Mouse (Mus musculus): ENCODE results near the gene Nup210. TPM values are rescaled to one million over a fixed set of nuclear protein-coding genes. Genes with fewer than 3 reads are reported as not detected.

Gene Nup210
- polyA plus RNA-seq, 1 experiment from 2014 or later: 12.5 TPM

DNA sequence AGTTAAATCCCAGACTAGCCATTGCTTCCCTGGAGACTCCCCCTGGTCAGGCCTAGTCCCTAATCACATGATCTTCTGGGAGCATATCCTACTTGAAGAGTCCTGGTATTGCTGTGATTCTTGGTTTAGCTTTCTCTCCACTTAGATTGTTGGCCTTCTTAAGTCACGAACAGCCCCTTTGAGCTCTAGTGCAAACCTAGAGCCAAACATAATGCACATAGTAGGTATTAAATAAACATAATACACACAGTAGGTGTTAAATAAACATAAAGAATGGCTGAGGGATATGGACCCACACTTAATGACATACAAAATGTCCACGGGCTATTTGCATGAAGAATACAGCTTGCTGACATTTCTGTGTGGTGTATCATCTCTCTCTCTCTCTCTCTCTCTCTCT, 112.5 kb downstream of the Nup210 start:
- Histone ChIP-seq H3K27ac (replicated peaks) (no peak overlapping the region), H3K4me1 (replicated peaks) (peaks cover 22% of the 10 kb centered on the region), H3K27me3 (no peaks in the 10 kb centered on the region), H3K9me3 (no peaks in the 10 kb centered on the region), H3K36me3 (no peaks in the 10 kb centered on the region), H3K4me3 (no peak overlapping the region), H3K4me2 (no peak overlapping the region), H3K9ac (no peak overlapping the region)
- no peak for ATAC-seq (ENCODE audit: low read depth)
- 87% methylated on average over 2 of the region's 2 CpGs for WGBS

- no peaks in the 10 kb centered on the region for H3K36me3 ChIP-seq
- no peak overlapping the region for H3K9ac ChIP-seq
- H3K27me3 ChIP-seq: no peaks in the 10 kb centered on the region
- 46% methylated on average over 3 of the region's 3 CpGs for WGBS
- no peaks in the 10 kb centered on the region for H3K9me3 ChIP-seq
- ATAC-seq (ENCODE audit: low read depth): no peak
- no peak overlapping the region for H3K4me2 ChIP-seq
- peaks cover 22% of the 10 kb centered on the region for H3K4me1 ChIP-seq (replicated peaks)
- H3K4me3 ChIP-seq: no peak overlapping the region
- H3K27ac ChIP-seq (replicated peaks): no peak overlapping the region
Measured at GRCm38 (mm10) chr6:91003310-91003995, 113.2 kb downstream of the Nup210 start.

GRCm38 (mm10) chr6:91001566-91001965, 115.1 kb downstream of the Nup210 start:
- H3K4me3 ChIP-seq: no peak overlapping the region
- ATAC-seq (ENCODE audit: low read depth): no peak
- H3K4me1 ChIP-seq (replicated peaks): peaks cover 22% of the 10 kb centered on the region
- 39% methylated on average over 7 of the region's 7 CpGs for WGBS
- no peak overlapping the region for H3K9ac ChIP-seq
- H3K36me3 ChIP-seq: no peaks in the 10 kb centered on the region
- H3K27me3 ChIP-seq: no peaks in the 10 kb centered on the region
- H3K27ac ChIP-seq (replicated peaks): peak overlapping the region; percentile 49
- H3K4me2 ChIP-seq: peak overlapping the region; percentile 44; the same call in 1 of the 2 replicates
- H3K9me3 ChIP-seq: no peaks in the 10 kb centered on the region

GRCm38 (mm10) chr6:91000819-91001525, 115.7 kb downstream of the Nup210 start:
- Histone ChIP-seq H3K9me3 (no peaks in the 10 kb centered on the region), H3K4me1 (replicated peaks) (peaks cover 22% of the 10 kb centered on the region), H3K9ac (peak overlapping the region; percentile 47; the same call in 1 of the 2 replicates), H3K36me3 (no peaks in the 10 kb centered on the region), H3K27me3 (no peaks in the 10 kb centered on the region), H3K4me3 (no peak overlapping the region), H3K27ac (replicated peaks) (peak overlapping the region; percentile 49), H3K4me2 (peak overlapping the region; percentile 44)
- ATAC-seq (ENCODE audit: low read depth): peak; percentile 75
- 9% methylated on average over 15 of the region's 15 CpGs for WGBS

- Histone ChIP-seq H3K36me3 (no peaks in the 10 kb centered on the region), H3K9ac (no peak overlapping the region), H3K4me2 (no peak overlapping the region), H3K27me3 (no peaks in the 10 kb centered on the region), H3K4me1 (replicated peaks) (peaks cover 22% of the 10 kb centered on the region), H3K27ac (replicated peaks) (no peak overlapping the region), H3K9me3 (no peaks in the 10 kb centered on the region), H3K4me3 (no peak overlapping the region)
- no peak for ATAC-seq (ENCODE audit: low read depth)
- WGBS: 89% methylated on average over 4 of the region's 4 CpGs
Measured at GRCm38 (mm10) chr6:90999176-90999575, 117.5 kb downstream of the Nup210 start.

DNA sequence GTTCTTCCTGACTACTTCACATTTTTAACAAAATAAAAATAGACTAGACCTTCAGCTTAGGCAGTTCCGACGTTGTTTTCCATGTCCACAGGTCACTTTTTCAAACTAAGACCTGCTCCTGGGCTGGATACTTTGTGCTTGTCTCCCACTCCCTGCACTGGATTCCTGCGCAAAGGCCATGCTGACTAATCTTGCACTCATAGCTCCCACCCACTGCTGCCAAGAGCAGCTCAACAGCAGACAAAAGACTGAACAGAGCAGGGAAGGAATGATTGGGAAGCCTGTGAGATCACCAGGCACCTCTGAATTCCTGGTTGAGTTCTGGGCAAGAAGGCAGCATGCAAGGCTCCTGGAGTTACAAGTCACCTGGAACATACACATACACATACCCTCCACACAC, 119.6 kb downstream of the Nup210 start:
- Histone ChIP-seq H3K4me2 (no peak overlapping the region), H3K36me3 (no peaks in the 10 kb centered on the region), H3K27ac (replicated peaks) (no peak overlapping the region), H3K27me3 (no peaks in the 10 kb centered on the region), H3K9ac (no peak overlapping the region), H3K4me1 (replicated peaks) (peaks cover 22% of the 10 kb centered on the region), H3K9me3 (0 out of 2 replicates have a peak, but pooled peaks cover 10% of the 10 kb centered on the region), H3K4me3 (no peak overlapping the region)
- 90% methylated on average over 3 of the region's 3 CpGs for WGBS
- ATAC-seq (ENCODE audit: low read depth): no peak

- no peak overlapping the region for H3K9ac ChIP-seq
- 89% methylated on average over 2 of the region's 2 CpGs for WGBS
- no peaks in the 10 kb centered on the region for H3K36me3 ChIP-seq
- no peak overlapping the region for H3K27ac ChIP-seq (replicated peaks)
- no peak overlapping the region for H3K4me2 ChIP-seq
- no peaks in the 10 kb centered on the region for H3K27me3 ChIP-seq
- H3K4me1 ChIP-seq (replicated peaks): peaks cover 15% of the 10 kb centered on the region
- 0 out of 2 replicates have a peak, but pooled peaks cover 10% of the 10 kb centered on the region for H3K9me3 ChIP-seq
- no peak overlapping the region for H3K4me3 ChIP-seq
- ATAC-seq (ENCODE audit: low read depth): no peak
Measured at GRCm38 (mm10) chr6:90996181-90996580, 120.4 kb downstream of the Nup210 start.

DNA sequence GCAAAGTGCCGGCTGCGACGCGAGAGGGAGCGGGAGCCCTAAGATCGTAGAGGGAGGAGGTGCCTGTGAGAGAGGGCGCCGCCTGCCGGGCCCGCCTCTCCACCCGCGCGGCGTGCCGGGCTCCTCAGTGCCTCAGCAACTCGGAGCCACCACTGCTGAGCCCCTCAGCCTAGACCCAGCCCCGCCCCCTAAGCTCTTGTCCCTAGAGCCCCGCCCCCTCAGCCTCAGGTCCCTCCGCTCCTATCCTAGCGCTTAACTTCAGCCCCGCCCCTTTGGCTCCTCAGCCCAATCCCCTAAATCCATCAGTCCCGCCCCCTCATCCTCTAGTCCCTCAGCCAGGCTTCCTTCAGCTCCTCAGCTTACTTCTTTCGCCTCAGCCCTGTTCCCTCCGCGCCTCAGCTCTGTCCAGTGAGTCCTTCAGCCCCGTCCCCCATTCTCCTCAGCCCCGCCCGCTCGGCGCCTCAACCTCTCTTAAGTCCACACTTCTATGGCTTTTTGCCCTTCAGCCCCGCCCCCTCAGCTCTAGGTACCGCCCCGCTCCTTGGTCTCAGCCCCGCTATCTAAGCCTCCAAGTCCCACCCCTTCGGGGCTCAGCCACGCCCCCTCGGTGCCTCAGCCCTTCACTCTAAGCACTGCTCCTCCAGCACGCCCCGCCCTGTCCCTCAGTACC, 127.8 kb downstream of the Nup210 start, which contains the start of gene Iqsec1:
TSS of gene Iqsec1 (minus strand) at position 38 of the 670 bp plus-strand sequence.
- H3K27ac ChIP-seq (replicated peaks): peak within 1 kb of the TSS; percentile 62
- H3K27me3 ChIP-seq: peaks cover 21% of the 10 kb centered on the region

DNA sequence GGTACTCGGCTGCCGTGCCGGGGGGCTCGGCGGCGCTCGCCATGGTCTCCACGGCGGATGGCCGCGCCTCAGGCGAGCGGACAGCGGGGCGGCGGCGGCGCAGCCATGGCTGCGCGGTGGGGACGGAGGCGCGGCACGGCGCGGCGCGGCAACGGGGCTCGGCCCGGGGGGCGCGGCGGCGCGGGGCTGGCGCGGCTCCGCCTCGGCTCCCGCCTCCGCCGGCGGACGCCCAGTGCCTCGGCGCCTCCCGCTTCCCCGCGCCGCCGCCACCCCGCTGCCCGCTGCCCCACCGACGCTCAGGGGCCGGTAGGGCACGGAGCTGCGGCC, 128.4 kb downstream of the Nup210 start:
- Histone ChIP-seq H3K4me3 (peak overlapping the region; percentile 75), H3K4me2 (peak overlapping the region; percentile 99), H3K27ac (replicated peaks) (peak overlapping the region; percentile 62), H3K9ac (peak overlapping the region; percentile 80), H3K27me3 (peaks cover 21% of the 10 kb centered on the region), H3K36me3 (no peaks in the 10 kb centered on the region), H3K4me1 (replicated peaks) (peaks cover 23% of the 10 kb centered on the region), H3K9me3 (0 out of 2 replicates have a peak, but pooled peaks cover 20% of the 10 kb centered on the region)
- WGBS: under 1% methylated on average over 27 of the region's 59 CpGs
- peak; percentile 45 for ATAC-seq (ENCODE audit: low read depth)

More for the DNA sequence above, 127.8 kb downstream of the Nup210 start, which contains the start of gene Iqsec1:
- WGBS: under 1% methylated on average over 38 of the region's 39 CpGs
- Histone ChIP-seq H3K4me2 (peak within 1 kb of the TSS; percentile 99), H3K36me3 (no peaks in the 10 kb centered on the region), H3K4me1 (replicated peaks) (peaks cover 23% of the 10 kb centered on the region), H3K4me3 (peak within 1 kb of the TSS; percentile 75), H3K9me3 (0 out of 2 replicates have a peak, but pooled peaks cover 25% of the 10 kb centered on the region), H3K9ac (peak within 1 kb of the TSS; percentile 80)
- ATAC-seq (ENCODE audit: low read depth): peak; percentile 94

DNA sequence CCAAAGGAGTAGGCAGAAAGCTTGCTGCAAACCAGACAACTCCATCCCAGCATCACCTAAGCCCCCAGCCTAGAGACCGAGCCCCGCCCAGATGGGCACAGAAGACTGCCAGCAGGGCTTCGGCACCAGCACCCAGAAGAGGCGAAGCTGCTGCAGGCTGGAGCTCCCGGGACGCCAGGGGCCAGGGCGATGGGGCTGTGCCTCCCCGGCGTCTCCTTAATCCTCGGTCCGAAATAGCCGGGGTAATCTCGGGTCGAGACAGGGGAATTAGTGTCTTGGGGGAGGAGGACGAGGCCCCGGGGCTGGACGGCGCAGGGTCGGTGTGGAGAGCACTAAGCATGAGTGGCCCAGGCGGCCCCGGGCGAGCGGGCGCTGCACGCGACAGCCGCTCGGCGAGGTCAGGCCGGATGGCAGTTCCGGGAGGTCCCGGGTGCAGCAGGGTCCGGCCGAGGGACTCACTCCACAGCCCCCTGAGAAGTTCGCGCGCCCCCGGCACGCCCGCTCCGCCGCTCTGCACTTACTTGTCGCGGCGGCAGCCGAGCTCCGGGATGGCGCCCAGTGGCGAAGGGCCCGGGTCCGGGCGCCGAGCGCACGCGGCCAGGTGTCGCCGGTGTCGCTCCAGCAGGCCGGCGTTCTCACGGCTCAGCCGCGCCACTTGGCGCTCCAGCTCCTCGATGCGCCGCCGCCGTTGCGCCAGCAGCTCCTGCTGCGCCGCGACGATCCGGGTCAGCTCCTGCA, 128.9 kb downstream of the Nup210 start:
- Histone ChIP-seq H3K9ac (peak overlapping the region; percentile 80), H3K36me3 (no peaks in the 10 kb centered on the region), H3K4me2 (peak overlapping the region; percentile 99), H3K9me3 (0 out of 2 replicates have a peak, but pooled peaks cover 16% of the 10 kb centered on the region), H3K4me1 (replicated peaks) (peaks cover 23% of the 10 kb centered on the region), H3K27me3 (peaks cover 21% of the 10 kb centered on the region), H3K27ac (replicated peaks) (peak overlapping the region; percentile 62), H3K4me3 (peak overlapping the region; percentile 75)
- ATAC-seq (ENCODE audit: low read depth): peak; percentile 9
- WGBS: under 1% methylated on average over 67 of the region's 76 CpGs

- ATAC-seq (ENCODE audit: low read depth): no peak
- WGBS: 68% methylated on average over 3 of the region's 3 CpGs
- Histone ChIP-seq H3K9me3 (no peaks in the 10 kb centered on the region), H3K4me3 (no peak overlapping the region), H3K9ac (no peak overlapping the region), H3K4me1 (replicated peaks) (peaks cover 23% of the 10 kb centered on the region), H3K4me2 (no peak overlapping the region), H3K27ac (replicated peaks) (no peak overlapping the region), H3K36me3 (no peaks in the 10 kb centered on the region), H3K27me3 (peaks cover 21% of the 10 kb centered on the region)
Measured at GRCm38 (mm10) chr6:90984101-90984500, 132.5 kb downstream of the Nup210 start.
